Comparison of ENCODE assay signal across 18 mouse cellular contexts in genomic region chr10:54814604-54815122, GRCm38 (mm10).
"Had no signal": no experiment of that assay in that cellular context is flagged by ENCODE, and none has a peak within 500 bp of the region (broad histone marks: within the 10 kb centered on the region; RNA-seq: fewer than 3 reads in every experiment).

No protein-coding gene starts in this region.

- H3K27me3 ChIP-seq: megakaryocyte, embryonic 14.5 days; midbrain, embryonic 13.5 days; midbrain, embryonic 15.5 days; neural tube, embryonic 13.5 days; neural tube, embryonic 15.5 days had no signal

- H3K36me3 ChIP-seq: midbrain, embryonic 13.5 days; midbrain, embryonic 15.5 days; neural tube, embryonic 13.5 days; neural tube, embryonic 15.5 days had no signal

- ATAC-seq: midbrain, embryonic 13.5 days; midbrain, embryonic 15.5 days had no signal

- H3K4me2 ChIP-seq: lung, embryonic 14.5 days; midbrain, embryonic 11.5 days; midbrain, embryonic 13.5 days; midbrain, embryonic 15.5 days; neural tube, embryonic 13.5 days; neural tube, embryonic 15.5 days had no signal

- H3K9ac ChIP-seq: lung, embryonic 14.5 days; midbrain, embryonic 13.5 days; midbrain, embryonic 15.5 days; neural tube, embryonic 13.5 days; neural tube, embryonic 15.5 days had no signal

- H3K9me3 ChIP-seq: midbrain, embryonic 13.5 days; midbrain, embryonic 15.5 days; neural tube, embryonic 13.5 days; neural tube, embryonic 15.5 days had no signal

- H3K27ac ChIP-seq: midbrain, embryonic 13.5 days; midbrain, embryonic 15.5 days; neural tube, embryonic 13.5 days; neural tube, embryonic 15.5 days had no signal

- H3K4me3 ChIP-seq: megakaryocyte, embryonic 14.5 days; midbrain, embryonic 13.5 days; midbrain, embryonic 15.5 days; neural tube, embryonic 13.5 days; neural tube, embryonic 15.5 days had no signal

- H3K4me1 ChIP-seq: megakaryocyte, embryonic 14.5 days; midbrain, embryonic 13.5 days; midbrain, embryonic 15.5 days; neural tube, embryonic 13.5 days; neural tube, embryonic 15.5 days had no signal

- DNase-seq: lung, adult 18-20 months; lung, embryonic 14.5 days; lung, postnatal 10 days; lung, postnatal 4 days; retina, postnatal 1 day; right cerebral cortex, adult 18-20 months; right cerebral cortex, postnatal 25 days; right cerebral cortex, postnatal 4 days; spleen, adult 18-20 months; thymus, adult 18-20 months; thymus, postnatal 14 days; thymus, postnatal 36 days had no signal
